Mouse (Mus musculus) T-helper 2 cell (primary cell): ENCODE data around the gene Cbarp.

Experiments used
- in situ Hi-C: fragments of 300-600 bp; cut with MboI, MseI; formaldehyde crosslinking; loops from one replicate; pipeline ENCODE4 v1.15.1; 2025; ENCODE audit warnings: high pct_unique_total_duplicates

Gene Cbarp

DNA sequence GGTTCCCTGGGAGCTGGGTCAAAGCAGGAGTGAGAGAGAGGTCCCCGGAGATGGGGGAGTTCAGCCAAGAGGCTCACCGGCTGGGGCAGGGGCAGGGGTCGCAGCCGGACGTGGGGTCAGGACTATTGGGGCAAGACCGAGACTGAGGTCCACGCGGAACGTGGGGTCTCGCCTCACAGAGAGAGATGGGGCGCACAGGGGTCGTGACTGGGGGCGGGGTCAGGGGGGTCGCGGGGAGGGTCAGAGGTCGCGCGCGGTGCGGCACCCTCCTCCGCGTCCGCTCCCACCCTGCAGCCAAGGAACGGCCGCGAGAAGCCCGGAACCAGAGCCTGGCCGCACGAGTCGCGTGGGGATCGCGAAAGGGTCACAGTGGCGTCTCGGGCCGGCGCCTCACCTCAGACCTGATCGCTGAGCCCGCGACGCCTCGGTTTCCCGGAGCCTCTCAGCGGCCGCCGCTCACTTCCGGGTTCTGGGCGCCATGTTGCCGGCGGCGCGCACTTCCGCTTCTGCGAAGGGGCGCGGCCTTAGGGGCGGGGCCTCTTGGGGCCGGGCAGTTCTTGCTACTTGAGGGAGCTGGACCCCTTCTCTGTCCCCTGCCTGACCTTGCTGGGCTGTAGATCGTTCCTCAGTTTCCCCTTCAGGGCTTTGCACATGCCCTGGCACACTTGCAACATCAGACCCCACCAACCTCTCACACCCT lies 38.3 kb downstream of the Cbarp start:
- in situ Hi-C loops, result no loop called here

DNA sequence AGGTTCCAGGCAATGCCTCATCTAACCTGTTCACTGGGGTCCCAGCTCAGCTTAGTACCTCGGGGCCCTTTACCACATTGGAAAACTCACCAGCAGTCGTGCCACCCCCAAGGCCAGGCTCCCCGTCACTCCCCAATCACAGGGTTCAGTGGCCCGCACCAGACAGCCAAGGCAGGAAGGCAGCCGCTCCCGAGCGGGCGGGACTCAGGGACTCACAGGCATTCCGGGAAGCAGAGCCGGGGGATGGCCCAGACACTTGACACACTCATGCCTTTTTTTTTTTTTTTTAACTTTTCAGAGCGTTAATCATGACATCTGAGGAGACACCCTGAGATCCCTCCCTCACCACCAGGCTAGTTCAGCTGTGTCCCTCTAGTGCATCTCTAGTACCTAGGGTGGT lies 39.7 kb downstream of the Cbarp start:
- in situ Hi-C loops, result no loop called here

DNA sequence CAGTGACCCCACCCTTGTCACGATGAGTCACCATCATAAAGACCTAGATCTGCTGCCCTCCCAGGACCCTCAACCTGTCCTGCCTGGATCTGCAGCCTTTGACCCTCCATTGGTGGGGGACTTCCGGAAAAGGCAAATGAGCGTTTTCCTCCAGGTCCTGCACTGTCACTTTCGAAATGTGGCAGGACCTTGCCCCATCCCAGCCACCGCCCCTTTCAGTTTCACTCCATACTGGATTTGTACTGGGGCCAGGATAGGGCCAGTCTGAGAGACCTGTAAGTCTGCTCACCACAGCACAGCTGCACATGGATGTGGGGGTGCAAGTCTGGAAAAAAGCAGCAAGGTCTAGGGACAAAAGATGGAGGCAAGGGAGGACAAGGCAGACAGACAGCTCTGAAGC lies 42.0 kb downstream of the Cbarp start:
- in situ Hi-C loops, result no loop called here

DNA sequence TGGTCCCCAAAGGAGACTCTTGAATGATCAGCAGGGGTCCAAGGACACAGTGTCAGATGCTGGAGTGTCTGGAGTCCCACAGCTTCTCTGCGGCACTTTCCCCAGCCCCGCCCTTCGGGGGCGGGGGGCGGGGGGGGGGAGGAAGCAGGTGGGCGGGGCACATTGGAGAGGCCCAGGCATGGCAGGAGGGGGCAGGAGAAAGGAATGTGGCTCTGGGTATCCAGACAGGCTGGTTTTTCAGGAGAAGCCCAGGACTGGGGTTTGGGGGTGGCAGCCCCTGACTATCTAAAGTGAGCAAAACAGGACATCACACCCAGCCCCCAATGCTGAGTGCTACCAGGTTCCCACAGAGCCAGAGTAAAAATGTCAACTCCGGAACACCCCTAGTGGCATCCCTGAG lies 43.4 kb downstream of the Cbarp start:
- in situ Hi-C loops, result no loop called here

DNA sequence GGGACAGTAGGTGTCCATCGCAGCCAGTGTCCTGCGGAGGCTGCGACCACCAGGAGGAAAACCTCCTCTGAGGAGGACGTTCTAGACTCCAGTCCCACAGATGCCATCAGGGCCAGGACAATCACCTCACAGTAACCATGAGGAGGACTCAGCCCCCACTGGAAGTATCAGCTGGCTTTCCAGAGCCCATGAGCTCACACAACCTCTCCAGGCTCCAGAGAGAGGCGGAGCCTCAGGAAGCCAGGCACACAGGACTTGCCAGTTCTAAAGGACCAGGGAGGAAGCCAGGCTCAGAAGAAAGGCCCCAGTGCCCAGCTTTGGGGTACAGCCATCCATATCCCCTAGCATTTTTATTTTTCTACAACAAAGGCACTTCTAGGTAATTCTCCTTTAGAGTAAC lies 45.1 kb downstream of the Cbarp start:
- in situ Hi-C loops, result no loop called here

DNA sequence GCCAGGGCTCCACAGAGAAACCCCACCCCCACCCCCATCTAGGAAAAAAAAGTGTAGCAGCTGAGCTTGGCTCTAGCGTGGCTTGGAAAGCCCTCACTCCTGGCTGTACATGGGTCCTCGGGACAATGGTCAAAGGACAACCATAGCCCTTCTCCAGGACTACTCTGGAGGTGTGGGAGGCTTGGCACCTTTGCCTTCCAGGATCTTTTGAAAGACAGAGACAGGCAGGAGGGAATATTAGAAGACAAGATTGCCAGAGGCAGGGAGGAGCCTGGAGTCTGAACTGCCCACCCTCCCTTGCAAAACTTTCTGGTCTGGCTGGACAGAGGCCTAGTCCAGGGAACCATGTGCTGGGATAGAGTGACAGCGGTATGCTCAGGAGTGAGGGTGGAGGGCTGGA lies 46.0 kb downstream of the Cbarp start:
- in situ Hi-C loops, result no loop called here

DNA sequence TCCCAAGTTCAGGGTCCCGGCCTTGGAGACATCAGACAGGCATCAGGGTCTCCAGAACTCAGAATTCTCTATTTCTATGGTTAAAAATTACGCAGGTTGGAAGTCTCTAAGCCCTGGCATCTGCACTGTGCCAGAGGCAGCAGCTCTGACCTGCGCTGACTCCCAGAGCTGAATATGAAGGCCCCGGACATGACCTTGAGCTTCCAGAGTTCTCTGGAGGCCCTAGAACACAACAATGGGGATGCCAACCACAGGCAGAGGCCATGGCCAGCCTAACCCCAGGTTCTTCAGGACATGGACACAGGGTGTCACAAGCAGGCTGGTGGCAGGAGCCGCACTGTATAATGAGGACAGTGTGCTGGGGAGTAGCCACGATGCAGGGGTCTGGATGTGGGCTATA lies 46.5 kb downstream of the Cbarp start:
- in situ Hi-C loops, result no loop called here

DNA sequence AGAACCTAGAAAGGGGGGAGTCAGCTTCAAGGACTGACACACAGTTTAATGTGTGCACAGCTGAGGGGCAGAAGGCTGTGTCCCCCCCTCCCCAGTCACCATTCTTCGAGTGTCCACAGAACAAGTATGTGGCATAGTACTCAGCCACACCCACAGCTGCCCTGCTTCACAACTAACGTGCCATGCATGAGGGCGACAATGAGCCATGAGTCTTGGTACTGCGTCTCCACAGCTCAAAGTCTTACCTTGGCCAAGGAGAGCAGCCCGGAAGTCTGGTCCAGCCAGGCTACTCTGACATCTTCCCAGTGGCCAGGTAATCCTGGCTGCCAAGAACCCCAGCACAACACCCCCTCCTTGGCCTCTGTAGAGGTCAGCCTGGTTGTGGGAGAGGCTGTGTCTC lies 47.9 kb downstream of the Cbarp start:
- in situ Hi-C loops, result no loop called here

DNA sequence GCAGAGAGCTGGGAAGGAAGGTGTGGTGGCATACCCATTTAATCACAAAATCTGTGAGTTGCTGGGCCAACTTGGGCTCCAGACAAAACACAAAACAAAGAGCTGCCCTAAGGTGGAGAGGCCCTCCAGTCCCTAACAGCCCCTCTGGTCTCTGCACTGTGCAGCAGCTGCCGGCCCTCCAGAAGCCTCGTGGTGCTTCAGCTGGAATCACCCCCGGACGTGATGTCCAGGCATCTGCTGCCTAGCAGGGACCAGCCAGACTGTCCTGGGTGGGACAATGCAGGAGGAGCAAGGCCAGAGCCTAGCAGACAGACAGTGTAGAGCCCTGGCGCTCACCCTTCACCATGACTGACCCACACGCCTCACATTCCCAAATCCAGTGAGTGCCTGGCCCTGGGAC lies 49.1 kb downstream of the Cbarp start:
- in situ Hi-C loops, result no loop called here

DNA sequence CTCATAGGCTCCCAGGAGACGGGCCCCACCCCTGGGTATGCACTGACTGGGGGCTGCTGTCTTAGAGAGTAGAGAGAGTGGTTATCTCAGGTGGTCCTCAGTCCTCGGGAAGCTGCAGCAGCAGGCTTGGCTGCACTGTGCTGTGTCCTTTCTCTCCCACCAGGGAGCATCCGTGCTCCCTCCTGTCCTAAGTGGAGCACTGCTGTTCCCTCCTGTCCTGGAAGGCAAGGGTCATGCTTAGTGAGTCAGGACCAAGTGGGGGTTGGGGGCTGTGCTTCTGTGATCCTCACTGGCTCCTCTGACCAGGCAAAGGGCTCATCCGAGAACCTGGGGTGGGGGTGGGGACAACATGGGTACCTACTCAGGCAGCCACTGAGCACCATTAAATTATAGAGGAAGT lies 51.5 kb downstream of the Cbarp start:
- in situ Hi-C loops, result no loop called here

DNA sequence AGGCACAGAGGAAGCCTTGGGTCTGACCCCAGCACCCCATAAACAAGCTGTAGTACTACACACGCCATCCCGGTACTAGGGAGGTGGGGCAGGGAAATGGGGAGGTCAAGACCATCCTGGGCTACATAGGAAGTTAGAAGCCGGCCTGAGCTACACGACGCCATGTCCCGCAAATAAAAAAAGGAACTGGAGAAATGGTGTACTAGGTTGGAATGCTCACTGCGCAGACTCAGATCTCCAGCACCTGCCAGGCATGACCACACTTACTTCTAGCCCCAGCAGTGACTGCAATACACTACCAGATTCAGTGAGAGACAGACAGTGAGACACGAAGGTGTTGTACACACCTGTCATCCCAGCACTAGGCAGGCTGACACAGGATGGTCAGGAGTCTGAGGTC lies 53.2 kb downstream of the Cbarp start:
- in situ Hi-C loops, result no loop called here

DNA sequence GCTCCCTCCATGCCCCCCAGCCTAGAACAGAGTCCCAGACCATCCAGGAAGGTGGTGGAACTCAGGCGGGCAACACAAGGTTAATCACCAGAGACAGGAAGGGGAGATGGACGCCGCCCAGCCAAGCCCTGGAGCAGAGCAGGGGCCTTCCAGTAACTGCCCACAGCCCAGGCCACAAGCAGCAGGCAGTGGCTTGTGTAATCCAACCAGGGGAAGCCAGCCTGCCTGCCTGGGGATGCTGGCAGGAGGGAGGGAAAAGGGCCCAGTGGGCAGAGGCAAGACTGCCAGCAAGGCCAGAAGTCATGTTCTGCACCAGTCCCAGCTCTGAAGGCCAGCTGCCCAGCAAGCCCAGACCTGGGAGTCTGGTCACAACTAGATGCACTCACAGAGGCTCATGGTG lies 53.8 kb downstream of the Cbarp start:
- in situ Hi-C loops, result no loop called here

DNA sequence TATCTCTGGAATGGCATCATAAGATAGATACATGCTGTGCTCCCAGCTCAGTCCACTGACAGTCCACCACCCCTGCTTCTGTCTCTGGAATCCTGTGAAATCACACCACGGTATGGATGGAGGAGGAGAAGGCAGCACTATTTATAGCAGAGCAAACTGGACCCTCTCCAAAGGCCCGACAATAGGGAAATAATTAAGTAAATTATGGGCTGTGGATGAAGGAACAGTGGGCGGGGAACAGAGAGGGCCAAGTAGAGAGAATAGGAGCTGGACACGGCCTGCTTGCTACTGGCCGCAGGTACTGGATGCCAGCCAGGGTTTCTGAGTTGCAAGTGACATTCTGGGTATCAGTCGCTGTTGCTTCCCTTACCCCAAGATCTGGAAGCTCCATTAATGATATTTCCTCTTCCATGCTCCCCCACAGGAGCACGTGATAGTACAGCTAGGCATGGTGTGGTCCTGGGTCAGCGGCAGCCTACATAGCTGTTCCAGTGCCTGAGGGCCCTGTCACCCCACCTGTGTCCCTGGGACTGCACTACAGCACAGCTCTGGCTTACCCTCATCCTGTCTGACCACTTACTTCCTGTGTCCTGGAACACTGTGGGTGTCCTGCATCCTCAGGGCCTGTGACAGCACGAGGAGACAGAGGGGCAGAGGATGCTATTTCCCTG lies 55.7 kb downstream of the Cbarp start:
- in situ Hi-C loops, result no loop called here

DNA sequence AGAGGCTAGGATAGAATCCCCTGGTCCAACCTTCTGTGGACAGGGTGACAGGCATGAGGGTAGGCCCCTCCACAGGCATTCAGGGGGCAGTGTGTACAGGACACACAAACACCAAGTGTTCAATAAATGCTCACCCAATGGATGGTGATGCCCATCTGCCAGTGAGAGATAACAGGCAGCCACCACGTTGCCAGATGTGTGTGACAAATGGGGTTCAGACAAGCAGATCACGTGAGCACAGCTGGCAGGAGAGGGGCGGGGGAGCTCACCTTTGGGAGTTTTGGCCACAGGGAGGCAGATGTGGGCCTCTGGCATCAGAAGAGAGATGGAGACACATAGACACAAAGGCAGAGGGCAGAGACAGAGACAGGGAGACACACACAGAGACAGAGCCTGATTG lies 59.6 kb downstream of the Cbarp start:
- in situ Hi-C loops, result no loop called here
